Mouse (Mus musculus) embryo, embryonic 10.5 days (tissue): ENCODE measurements around the gene Hist1h1t.

Experiments used
- DNase-seq: peaks from one replicate; pipeline ENCODE4 v3.0.0-alpha.2; 2015; ENCODE audit warnings: low spot score

Gene Hist1h1t

GRCm38 (mm10) chr13:23695514-23695913 lies at the start of gene Hist1h1t:
TSS of gene Hist1h1t (plus strand) at chr13:23695814.
- DNase-seq: no peak

GRCm38 (mm10) chr13:23659636-23660366 lies 35.8 kb upstream of the Hist1h1t start:
- no peak for DNase-seq

GRCm38 (mm10) chr13:23662536-23662935 lies 33.1 kb upstream of the Hist1h1t start:
- no peak for DNase-seq

DNA sequence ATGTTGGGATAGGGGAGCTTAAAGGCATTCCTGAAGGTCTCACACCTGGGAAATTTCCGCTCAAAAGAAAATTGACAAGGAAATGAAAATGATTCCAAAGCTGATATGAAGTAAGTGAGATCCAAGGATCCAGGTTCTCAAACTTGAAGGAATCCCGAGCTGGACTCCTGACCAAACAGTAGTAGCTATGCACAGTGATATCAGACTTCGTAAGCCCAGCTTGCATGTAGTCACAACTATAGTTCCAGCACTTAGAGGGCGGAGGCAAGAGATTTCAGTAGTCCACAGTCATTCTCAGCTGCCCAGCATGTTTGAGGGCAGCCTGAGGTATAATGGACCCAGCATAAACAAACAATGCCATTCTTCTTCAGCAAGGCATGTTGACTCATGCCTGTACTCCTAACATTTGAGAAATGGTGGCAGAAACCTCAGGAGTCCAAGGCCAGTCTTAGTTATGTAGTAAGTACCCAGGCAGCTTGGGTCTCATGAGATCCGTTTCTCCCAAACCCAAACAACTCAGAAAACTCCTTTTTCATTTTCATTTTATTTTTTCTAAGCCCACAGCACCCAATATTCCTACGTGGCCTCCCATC lies 13.5 kb upstream of the Hist1h1t start:
- DNase-seq: peak; percentile 29

DNA sequence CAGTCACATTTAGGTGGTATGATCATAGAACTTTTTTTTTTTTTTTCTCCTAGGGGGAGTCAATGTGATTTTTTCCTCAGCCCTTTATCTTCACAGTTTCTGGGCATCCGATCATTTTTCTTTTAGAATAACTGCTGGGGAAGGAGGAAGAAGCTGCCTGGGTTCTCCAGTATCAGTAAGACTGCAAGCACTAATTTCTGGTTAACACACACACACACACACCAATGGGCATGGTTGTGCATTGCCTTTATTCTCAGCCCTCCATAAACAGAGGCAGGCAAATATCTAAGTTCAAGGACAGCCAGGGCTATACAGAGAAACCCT lies 13.0 kb upstream of the Hist1h1t start:
- DNase-seq: no peak

- peak; percentile 72 for DNase-seq
Observed at GRCm38 (mm10) chr13:23682947-23683754, 12.5 kb upstream of the Hist1h1t start.

DNA sequence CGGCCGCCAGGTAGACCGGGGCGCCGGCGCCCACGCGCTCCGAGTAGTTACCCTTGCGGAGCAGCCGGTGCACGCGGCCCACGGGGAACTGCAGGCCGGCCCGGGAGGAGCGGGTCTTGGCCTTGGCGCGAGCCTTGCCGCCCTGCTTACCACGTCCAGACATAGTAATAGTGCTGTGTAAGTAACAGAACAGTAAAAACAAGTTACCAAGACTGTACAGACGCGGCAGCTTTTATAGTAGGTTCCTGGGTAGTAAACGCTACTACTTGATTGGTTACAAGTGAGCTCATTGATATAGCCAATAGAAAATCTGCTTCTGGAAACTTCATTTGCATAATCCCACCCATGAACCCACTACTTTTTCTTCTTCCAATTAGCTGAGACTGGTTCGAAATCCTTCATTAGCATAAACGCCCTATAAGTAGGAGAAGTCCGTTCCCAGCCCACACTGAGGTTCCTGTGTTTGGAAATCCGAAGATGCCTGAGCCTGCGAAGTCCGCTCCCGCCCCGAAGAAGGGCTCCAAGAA lies 11.8 kb upstream of the Hist1h1t start, which contains the start of the genes Hist1h2ac and Hist1h2bc:
TSS of gene Hist1h2ac (minus strand) at position 194 of the 527 bp plus-strand sequence.
TSS of gene Hist1h2bc (plus strand) at position 445 of the 527 bp plus-strand sequence.
- DNase-seq: peak; percentile 98

GRCm38 (mm10) chr13:23684295-23684945 lies 11.2 kb upstream of the Hist1h1t start:
- DNase-seq: peak; percentile 91

DNA sequence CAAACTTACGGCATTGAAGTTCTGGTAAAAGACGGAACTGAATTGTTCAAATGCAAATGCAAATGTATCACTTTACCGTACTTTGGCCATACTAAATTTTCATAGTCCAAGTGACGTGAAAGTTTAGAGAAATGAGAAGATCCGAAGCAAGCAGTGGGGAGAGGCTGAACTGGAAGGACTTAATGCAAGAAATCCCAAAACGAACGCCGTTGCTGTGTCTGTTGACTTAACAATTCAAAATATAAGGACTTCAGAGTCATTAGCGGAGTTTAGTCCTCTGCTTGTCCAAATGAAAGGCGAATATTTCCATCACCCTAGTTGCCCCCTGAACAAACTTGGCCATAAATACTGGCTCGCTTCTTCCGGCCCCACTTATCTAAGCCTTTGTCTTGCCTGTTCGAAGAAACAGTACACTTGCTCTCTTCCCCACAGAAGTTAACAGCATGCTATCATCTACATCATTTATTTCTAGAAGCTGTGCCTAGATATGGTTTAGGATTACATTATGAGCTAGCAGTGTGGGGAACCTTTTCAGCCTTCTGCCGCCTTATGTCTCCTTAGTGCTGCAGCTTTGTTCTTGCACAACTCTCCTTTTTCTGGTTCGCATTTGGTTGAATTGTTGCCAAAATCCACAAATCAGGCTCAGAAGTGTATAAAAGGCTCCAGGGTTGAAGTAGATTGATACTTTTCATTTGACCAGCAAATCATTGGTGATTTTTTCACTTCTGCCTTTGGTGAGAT lies 10.3 kb upstream of the Hist1h1t start:
- DNase-seq: peak; percentile 75

- DNase-seq: peak; percentile 45
Observed at GRCm38 (mm10) chr13:23685966-23686365, 9.6 kb upstream of the Hist1h1t start.

DNA sequence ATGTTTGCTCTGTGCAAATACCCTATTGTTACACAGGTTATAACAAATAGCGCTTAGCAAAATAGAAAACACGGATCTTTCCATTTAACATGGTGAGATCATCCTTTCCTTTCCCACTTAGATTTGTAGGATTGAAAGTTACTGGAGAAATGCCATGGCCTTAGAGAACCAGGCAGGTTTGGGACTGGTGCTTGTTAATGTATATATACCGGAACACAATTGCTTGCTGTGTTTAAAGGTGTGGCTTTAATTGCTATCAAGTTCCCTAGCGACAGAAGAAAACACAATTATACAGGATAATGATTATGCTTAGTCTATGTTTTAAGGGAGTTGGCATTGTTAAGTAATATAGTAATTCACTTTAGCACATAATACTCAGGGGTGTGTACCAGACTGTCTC lies 8.4 kb upstream of the Hist1h1t start:
- no peak for DNase-seq

DNA sequence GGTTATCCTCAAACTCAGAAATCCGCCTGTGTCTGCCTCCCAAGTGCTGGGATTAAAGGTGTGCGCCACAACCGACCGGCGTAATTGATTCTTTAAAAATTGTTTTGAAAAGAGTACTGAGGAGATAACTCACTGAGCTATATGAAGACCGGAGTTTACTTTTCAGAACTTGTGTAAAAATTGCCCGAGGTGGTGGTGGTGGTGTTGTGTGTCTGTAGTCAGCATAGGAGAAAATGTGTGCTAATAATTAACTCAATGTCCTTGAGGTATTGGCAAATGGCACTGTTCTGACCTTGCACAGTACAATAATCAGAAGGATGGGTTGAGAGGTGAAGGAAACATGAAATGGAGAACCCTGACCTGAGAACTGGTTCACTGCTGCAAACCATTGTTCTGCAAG lies 7.7 kb upstream of the Hist1h1t start:
- no peak for DNase-seq

- DNase-seq: no peak
Observed at GRCm38 (mm10) chr13:23688956-23689355, 6.7 kb upstream of the Hist1h1t start.

DNA sequence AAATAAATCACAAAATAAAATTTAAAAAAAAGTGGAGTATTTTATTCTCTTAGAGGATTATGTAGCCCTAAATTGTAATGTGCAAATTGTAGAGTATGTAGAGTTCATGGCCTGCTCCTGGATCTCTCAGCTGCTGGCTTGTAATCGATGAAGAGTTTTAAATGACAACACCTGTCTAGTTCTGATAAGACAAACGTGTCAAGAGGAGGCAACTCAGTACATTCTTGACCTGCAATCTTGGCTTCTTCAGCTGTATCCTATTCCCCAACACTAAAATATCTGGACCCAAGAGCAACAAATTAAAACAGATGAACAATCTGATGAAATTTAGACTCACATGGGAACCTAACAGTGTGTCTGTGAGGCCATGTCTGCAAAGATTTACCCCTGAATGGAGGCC lies 6.2 kb upstream of the Hist1h1t start:
- no peak for DNase-seq

DNA sequence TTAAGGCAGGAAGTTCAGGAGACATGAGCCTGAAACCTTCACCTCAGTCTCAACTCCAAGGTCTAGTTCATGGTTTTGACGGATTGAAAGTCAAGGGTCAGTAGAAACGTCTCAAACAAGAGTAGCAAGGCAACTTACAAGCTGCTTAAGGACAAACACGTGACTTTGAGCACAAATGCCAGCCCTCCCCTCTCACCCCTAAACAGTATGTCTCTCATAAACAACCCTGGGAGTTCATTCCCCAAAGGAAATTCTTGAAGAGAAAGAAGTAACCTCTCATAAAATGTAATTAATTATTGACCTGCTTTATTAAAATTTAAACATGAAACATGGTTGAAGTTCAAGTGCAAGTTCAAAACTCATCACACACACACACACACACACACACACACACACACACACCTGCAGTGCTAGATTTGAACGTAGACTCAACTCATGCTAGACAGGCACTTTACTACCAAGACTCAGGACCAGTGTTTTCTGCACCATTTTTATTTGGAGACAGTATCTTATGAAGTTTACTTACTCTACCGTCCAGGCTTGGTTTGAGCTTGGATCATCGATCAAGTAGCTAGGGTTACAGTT lies 1.7 kb upstream of the Hist1h1t start:
- DNase-seq: no peak

- DNase-seq: no peak
Observed at GRCm38 (mm10) chr13:23694956-23695355, 658 bp upstream of the Hist1h1t start.

GRCm38 (mm10) chr13:23696061-23696474 lies 454 bp downstream of the Hist1h1t start:
- no peak for DNase-seq

- peak; percentile 91 for DNase-seq
Observed at GRCm38 (mm10) chr13:23697491-23698299, 2.1 kb downstream of the Hist1h1t start.

GRCm38 (mm10) chr13:23698300-23698693 lies 2.7 kb downstream of the Hist1h1t start, which contains the start of gene Hist1h4c:
TSS of gene Hist1h4c (minus strand) at chr13:23698454.
- peak; percentile 99 for DNase-seq

DNA sequence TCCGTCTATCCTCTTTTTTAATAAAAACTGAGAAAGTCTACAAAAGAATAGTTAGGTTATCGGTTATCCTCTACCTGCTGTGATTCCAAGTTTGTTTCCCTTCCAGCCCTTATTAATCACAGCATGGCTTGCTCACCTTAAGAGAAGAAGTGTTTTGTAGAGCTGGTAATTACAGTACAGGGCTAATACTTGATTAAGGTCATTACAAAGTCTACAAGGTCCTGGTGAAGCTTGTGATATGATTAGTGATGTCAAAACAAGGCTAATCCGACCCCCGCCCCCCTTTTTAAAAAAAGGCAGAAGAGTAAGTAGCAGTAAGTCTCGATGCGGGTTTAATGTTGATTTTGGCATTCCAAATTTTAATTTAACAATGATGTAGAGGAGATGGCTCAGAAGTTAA lies 3.4 kb downstream of the Hist1h1t start:
- DNase-seq: no peak
